Comparison of ENCODE assay signal across 30 mouse cellular contexts in the genomic region with DNA sequence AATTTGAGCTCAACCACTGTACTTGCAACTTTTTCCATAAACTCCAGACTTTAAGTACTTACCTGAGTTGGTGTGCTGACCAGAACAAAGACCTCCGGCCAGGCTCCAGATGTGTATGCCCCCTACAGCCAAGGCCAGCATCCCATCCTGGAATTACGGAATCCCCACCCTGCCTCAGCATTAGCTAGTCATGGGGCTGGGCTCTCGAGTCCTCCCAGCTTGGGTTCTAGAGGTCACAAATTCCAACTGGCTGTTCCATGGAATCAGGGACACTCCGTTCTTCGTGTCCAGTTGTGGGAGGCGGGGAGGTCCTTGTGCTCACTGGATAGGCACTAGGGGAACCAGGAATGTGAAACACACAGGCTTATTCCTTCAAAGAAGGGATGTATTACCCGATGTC. TPM values are rescaled to one million over a fixed set of nuclear protein-coding genes. Genes with fewer than 3 reads are reported as not detected.
"Had no signal": no experiment of that assay in that cellular context is flagged by ENCODE, and none has a peak within 500 bp of the region (broad histone marks: within the 10 kb centered on the region; RNA-seq: fewer than 3 reads in every experiment).

Cyp19a1 (minus strand) TSS at position 101 of the 400 bp plus-strand sequence.

- H3K4me3 ChIP-seq: embryonic facial prominence, embryonic 10.5 days; embryonic facial prominence, embryonic 12.5 days; embryonic facial prominence, embryonic 13.5 days; embryonic facial prominence, embryonic 15.5 days; erythroblast, embryonic 14.5 days; forebrain, embryonic 10.5 days; forebrain, embryonic 12.5 days; forebrain, embryonic 13.5 days; forebrain, embryonic 15.5 days; gastrocnemius, adult 2 months; heart, adult 2 months had no signal

- H3K27me3 ChIP-seq: embryonic facial prominence, embryonic 12.5 days; embryonic facial prominence, embryonic 13.5 days; embryonic facial prominence, embryonic 15.5 days; forebrain, embryonic 12.5 days; forebrain, embryonic 13.5 days; forebrain, embryonic 15.5 days had no signal

- H3K36me3 ChIP-seq: embryonic facial prominence, embryonic 10.5 days; embryonic facial prominence, embryonic 12.5 days; embryonic facial prominence, embryonic 13.5 days; embryonic facial prominence, embryonic 15.5 days; forebrain, embryonic 10.5 days; forebrain, embryonic 12.5 days; forebrain, embryonic 15.5 days had no signal

- H3K4me1 ChIP-seq: embryonic facial prominence, embryonic 10.5 days; embryonic facial prominence, embryonic 12.5 days; embryonic facial prominence, embryonic 13.5 days; embryonic facial prominence, embryonic 15.5 days; forebrain, embryonic 10.5 days; forebrain, embryonic 12.5 days; forebrain, embryonic 13.5 days; forebrain, embryonic 15.5 days had no signal

- H3K27ac ChIP-seq: embryonic facial prominence, embryonic 10.5 days; embryonic facial prominence, embryonic 12.5 days; embryonic facial prominence, embryonic 13.5 days; embryonic facial prominence, embryonic 15.5 days; forebrain, embryonic 10.5 days; forebrain, embryonic 12.5 days; forebrain, embryonic 13.5 days; forebrain, embryonic 15.5 days; gastrocnemius, adult 2 months; heart, adult 2 months had no signal

- DNase-seq: cerebellum, adult 8-10 months; cerebellum, adult 9-10 months; cerebellum, adult 9-11 months; cerebellum, postnatal 14 days; cerebellum, postnatal 25 days; cerebellum, postnatal 36 days; embryo, embryonic 11 days; forebrain, postnatal 0 days; gastrocnemius, adult 2 months; gastrocnemius, postnatal 10 days; gastrocnemius, postnatal 14 days; gastrocnemius, postnatal 25 days; gastrocnemius, postnatal 36 days; heart, adult 11 months; heart, adult 18-20 months; heart, adult 2 months had no signal

RNA-seq across cellular contexts. Expression of gene Cyp19a1, which starts in this region (rescaled TPM):
- polyA plus RNA-seq: cortical plate, adult 2 months; embryonic facial prominence, embryonic 10.5 days; embryonic facial prominence, embryonic 11.5 days; embryonic facial prominence, embryonic 13.5 days; embryonic facial prominence, embryonic 14.5 days; embryonic facial prominence, embryonic 15.5 days; forebrain, embryonic 10.5 days; forebrain, embryonic 11.5 days; forebrain, embryonic 12.5 days; gonadal fat pad, adult 2 months; heart, adult 2 months had no signal
